Mouse (Mus musculus) intestine, embryonic 16.5 days (tissue): Measurements from ENCODE around the gene Atp1a1. TPM values are rescaled to one million over a fixed set of nuclear protein-coding genes. Genes with fewer than 3 reads are reported as not detected.

Source experiments
- ATAC-seq: fragments of 200-750 bp; cut with Nextera tagmentation; 2 replicates; pipeline ENCODE4 v1.8.0; 2017; ENCODE audit warnings: moderate TSS enrichment, moderate library complexity
- H3K27ac ChIP-seq: fragments of 300-500 bp; sonication (generic); 2 replicates; pipeline ENCODE4 v1.5.1; 2014; ENCODE audit warnings: mild to moderate bottlenecking, low read length
- H3K27me3 ChIP-seq: fragments of 300-500 bp; sonication (generic); replicated peaks from 2 replicates; pipeline ENCODE4 v1.6.1; 2014; ENCODE audit warnings: low read length, control low read depth, mixed read lengths; ENCODE audit not compliant: control insufficient read depth, insufficient read depth
- H3K36me3 ChIP-seq: fragments of 300-500 bp; sonication (generic); 2 replicates; pipeline ENCODE4 v1.6.1; 2014; ENCODE audit warnings: low read length, control low read depth; ENCODE audit not compliant: control insufficient read depth, insufficient read depth
- H3K4me1 ChIP-seq: fragments of 300-500 bp; sonication (generic); 2 replicates; pipeline ENCODE4 v1.6.1; 2014; ENCODE audit warnings: low read length, control low read depth, mixed read lengths; ENCODE audit not compliant: control insufficient read depth, insufficient read depth
- H3K4me2 ChIP-seq: fragments of 300-500 bp; sonication (generic); 2 replicates; pipeline ENCODE4 v1.6.1; 2014; ENCODE audit warnings: low read depth, low read length, control low read depth
- H3K4me3 ChIP-seq: fragments of 300-500 bp; sonication (generic); 2 replicates; pipeline ENCODE4 v1.5.1; 2014; ENCODE audit warnings: mild to moderate bottlenecking, low read length
- H3K9ac ChIP-seq: fragments of 300-500 bp; sonication (generic); 2 replicates; pipeline ENCODE4 v1.6.1; 2014; ENCODE audit warnings: low read depth, low read length
- H3K9me3 ChIP-seq: fragments of 300-500 bp; sonication (generic); 2 replicates; pipeline ENCODE4 v1.6.1; 2016; ENCODE audit warnings: low read length, control low read depth; ENCODE audit not compliant: control insufficient read depth
- WGBS: fragments of 180-500 bp; shearing (Covaris S2); extraction: QIAGEN DNeasy Blood & Tissue Kit; methylation state at CpG from one replicate; pipeline ENCODE4 v1.1.7; 2014; 5-methylcytosine and 5-hydroxymethylcytosine counted together
- polyA plus RNA-seq: library from polyadenylated mRNA; unstranded; fragments of >200 nt; fragmentation: Nextera tagmentation; extraction: Ambion mirVana; gene quantifications from 2 replicates; pipeline ENCODE4 v1.2.1, GENCODE M21; 2015

The Atp1a1 gene
- polyA plus RNA-seq, 1 experiment from 2014 or later: 262 TPM

DNA sequence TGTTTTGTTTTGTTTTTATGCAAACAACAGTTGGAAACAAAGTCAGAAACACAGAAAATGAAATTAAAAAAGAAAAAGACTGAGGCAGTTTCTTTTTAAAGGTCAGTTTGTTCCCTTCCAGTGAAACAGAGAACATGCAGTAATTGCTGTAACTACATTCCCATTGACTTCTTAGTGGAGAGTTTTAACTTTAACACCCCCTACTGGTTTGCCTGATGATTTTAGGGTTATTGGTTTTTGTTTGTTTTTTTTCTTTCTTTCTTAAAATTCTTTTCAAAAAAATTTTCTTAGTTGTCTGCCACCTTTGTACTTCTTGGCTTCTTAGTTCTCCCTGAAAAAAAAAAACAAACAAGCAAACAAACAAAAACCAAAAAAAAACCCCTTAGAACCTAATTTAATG is 12.5 kb upstream of the Atp1a1 start:
- Histone ChIP-seq H3K9me3 (no peaks in the 10 kb centered on the region), H3K27me3 (no peaks in the 10 kb centered on the region), H3K9ac (no peak overlapping the region), H3K36me3 (no peaks in the 10 kb centered on the region), H3K4me3 (no peak overlapping the region), H3K27ac (no peak overlapping the region), H3K4me2 (no peak overlapping the region), H3K4me1 (0 out of 2 replicates have a peak, but pooled peaks cover 5% of the 10 kb centered on the region)
- ATAC-seq: no peak

DNA sequence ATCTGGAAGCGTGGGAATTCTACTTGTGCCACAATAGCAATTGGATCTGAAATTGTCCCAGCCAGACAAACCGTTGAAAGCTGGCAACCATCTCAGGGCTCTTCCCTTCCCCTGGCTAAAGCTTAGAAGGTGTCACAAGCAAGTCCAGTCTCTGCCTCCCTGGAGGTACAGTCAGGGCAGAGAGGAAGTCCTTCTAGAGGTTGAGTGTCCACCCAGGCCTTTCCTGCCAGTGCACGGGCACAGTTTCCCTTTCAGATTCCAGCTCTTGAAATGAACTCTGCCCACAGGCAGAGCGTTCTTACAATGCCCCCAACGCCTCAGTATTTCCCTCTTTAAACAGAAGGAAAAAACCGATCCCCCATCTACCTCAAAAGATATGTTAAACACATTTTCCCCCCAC is 11.4 kb upstream of the Atp1a1 start:
- H3K4me1 ChIP-seq: 0 out of 2 replicates have a peak, but pooled peaks cover 5% of the 10 kb centered on the region
- H3K4me2 ChIP-seq: no peak overlapping the region
- H3K36me3 ChIP-seq: no peaks in the 10 kb centered on the region
- 86% methylated on average over 6 of the region's 6 CpGs for WGBS
- no peak overlapping the region for H3K27ac ChIP-seq
- ATAC-seq: no peak
- H3K4me3 ChIP-seq: no peak overlapping the region
- no peaks in the 10 kb centered on the region for H3K27me3 ChIP-seq
- H3K9ac ChIP-seq: no peak overlapping the region
- H3K9me3 ChIP-seq: no peaks in the 10 kb centered on the region

DNA sequence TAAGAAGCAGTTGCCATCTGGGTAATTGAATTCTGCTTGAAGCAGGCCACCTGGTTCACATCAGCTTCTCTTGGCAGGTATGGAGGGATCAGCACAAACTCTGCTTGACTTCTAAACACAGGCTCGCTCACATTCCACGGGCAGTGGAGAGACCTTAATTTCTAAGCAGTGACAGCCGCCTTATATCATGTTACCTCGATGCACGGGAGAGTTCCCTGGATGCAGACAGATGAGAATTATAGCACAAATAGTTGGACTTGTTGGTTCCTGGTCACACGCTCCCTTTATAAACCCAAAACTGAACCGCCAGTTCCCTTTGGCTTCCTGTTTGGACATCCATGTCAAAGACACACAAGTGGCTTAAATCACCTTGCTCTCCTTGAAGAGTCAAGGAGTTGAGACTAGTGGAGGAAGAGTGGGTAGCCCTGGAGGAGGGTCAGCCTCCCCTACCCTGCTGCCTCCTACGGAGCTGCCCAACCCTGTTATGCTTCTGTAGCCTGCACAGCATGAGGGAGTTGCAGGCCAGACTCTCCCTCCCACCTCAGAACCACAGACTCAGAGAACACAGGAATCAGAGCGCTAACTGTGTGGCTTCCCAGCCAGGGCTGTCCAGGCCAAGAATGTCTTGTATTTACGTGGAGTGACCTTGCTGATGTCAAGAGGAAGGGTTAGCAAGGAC is 7.5 kb upstream of the Atp1a1 start:
- WGBS: 45% methylated on average over 10 of the region's 10 CpGs
- H3K4me2 ChIP-seq: no peak overlapping the region
- H3K9ac ChIP-seq: no peak overlapping the region
- no peaks in the 10 kb centered on the region for H3K36me3 ChIP-seq
- H3K27me3 ChIP-seq: no peaks in the 10 kb centered on the region
- H3K4me1 ChIP-seq: 0 out of 2 replicates have a peak, but pooled peaks cover 5% of the 10 kb centered on the region
- H3K4me3 ChIP-seq: no peak overlapping the region
- no peaks in the 10 kb centered on the region for H3K9me3 ChIP-seq
- peak; percentile 72 for ATAC-seq
- H3K27ac ChIP-seq: peak overlapping the region; percentile 11; the same call in 1 of the 2 replicates

DNA sequence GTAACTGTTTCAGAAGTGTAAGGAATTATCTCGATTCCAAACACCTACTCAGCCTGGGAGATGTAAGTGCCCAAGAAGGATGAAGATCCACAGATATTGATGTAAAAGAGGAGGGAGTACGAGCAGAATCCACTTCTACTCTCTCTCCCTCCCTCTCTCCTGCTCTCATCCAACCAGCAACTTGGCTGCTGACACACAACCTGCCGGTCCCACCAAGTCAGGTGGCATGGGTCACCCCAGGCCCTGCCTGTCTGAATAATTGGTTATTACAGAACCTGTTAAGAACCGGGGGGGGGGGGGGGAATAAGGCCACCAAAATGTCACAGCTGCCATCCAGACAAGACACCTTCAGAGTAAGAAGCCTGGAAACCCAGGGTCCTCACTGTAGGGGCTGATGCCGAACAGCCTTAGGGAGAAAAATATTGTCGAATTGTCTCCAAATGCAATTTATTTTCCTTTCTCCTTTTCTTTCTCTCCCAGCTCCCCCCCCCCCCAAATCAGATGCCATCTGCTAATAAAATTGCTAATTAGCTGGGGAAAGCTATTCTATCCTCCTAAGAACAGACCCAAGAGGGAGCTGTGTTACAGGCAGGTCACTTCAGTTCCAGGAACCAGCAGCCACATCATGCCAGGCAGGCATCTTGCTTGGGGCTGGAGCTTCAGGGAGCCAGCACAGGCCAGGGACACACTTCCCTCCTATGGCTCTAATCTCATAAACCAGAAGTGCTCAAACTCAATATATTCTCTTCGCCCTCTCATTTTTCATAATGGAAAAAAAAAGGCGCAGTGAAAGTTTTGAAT is 6.7 kb upstream of the Atp1a1 start:
- 0 out of 2 replicates have a peak, but pooled peaks cover 5% of the 10 kb centered on the region for H3K4me1 ChIP-seq
- no peaks in the 10 kb centered on the region for H3K36me3 ChIP-seq
- 58% methylated on average over 8 of the region's 8 CpGs for WGBS
- no peaks in the 10 kb centered on the region for H3K27me3 ChIP-seq
- no peak overlapping the region for H3K4me3 ChIP-seq
- ATAC-seq: peak; percentile 41; the same call in 1 of the 2 replicates
- H3K9me3 ChIP-seq: no peaks in the 10 kb centered on the region
- no peak overlapping the region for H3K9ac ChIP-seq
- H3K4me2 ChIP-seq: no peak overlapping the region
- no peak overlapping the region for H3K27ac ChIP-seq

DNA sequence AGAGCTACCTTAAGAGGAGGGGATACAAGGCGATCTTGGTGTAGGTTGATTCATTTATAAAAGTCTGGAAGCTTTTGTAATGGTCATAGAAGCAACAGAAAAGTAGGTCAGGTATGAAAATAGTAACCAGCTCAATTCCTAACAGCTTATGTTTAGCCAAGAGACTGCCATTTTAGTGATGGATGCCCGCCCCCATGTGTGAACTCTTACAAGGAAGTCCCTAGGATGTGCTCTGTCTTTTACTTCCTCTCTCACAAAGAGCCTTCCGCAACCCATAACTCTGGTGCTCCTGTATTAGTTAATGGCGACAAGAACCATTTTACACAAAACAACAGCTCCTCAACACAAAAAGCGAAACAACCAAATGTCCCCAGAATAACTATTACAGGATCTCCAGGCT is 4.8 kb upstream of the Atp1a1 start:
- Histone ChIP-seq H3K9me3 (no peaks in the 10 kb centered on the region), H3K36me3 (no peaks in the 10 kb centered on the region), H3K27me3 (no peaks in the 10 kb centered on the region), H3K4me1 (0 out of 2 replicates have a peak, but pooled peaks cover 9% of the 10 kb centered on the region), H3K4me3 (no peak overlapping the region), H3K27ac (no peak overlapping the region), H3K9ac (no peak overlapping the region), H3K4me2 (no peak overlapping the region)
- 84% methylated on average over 5 of the region's 5 CpGs for WGBS
- no peak for ATAC-seq

DNA sequence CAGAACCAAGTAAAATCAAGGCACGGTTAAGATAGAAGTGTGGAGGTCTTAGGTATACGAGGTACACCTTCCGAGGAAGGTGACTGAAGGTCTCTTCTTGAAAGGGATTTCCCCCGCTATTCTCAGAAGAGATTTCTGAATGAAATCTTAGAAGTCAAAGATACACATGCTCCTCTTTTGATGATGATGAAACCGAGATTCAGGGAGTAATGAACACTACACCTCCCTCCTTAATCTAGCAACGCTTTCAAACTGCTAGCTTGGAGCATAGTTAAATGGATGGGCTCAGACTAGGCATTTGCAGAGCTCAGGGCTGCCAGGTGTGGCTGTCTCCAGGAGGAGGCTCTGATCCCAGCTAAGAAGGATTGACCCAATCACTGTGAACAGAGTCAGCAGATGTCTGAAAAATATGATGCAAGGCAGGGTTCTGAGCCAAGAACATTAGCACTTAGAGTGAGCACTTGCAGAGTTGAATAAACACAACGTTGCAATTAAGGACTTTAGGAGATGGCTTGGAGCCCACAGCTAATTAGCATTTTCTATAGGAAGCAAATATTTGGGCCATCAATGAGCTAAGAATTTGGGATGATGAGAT is 2.5 kb upstream of the Atp1a1 start:
- ATAC-seq: no peak
- no peaks in the 10 kb centered on the region for H3K36me3 ChIP-seq
- no peaks in the 10 kb centered on the region for H3K27me3 ChIP-seq

DNA sequence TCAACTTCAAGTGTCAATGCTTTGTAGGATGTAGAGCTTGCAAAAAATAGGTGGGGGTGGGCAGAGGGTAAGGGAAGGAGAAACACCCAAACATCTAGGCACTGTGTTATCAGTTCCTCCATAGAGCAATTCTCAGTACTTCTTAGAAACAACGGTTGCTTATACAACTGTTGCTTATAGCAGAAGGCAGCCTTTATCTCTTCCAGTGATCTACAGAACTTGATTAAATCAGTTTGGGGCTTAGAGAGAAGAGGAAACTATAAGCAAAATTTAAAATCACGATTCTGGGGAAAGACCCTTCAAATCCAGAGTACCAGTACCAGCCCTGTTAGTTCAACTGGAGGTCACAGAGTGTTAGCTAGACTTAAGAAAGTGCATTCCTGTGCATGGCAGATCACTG is 1.2 kb upstream of the Atp1a1 start:
- Histone ChIP-seq H3K4me3 (no peak overlapping the region), H3K27ac (no peak overlapping the region), H3K27me3 (no peaks in the 10 kb centered on the region), H3K9me3 (no peaks in the 10 kb centered on the region), H3K4me1 (peaks cover 20% of the 10 kb centered on the region), H3K9ac (no peak overlapping the region), H3K36me3 (no peaks in the 10 kb centered on the region), H3K4me2 (no peak overlapping the region)
- 30% methylated on average over 2 of the region's 2 CpGs for WGBS
- ATAC-seq: no peak

More for the DNA sequence above, 2.5 kb upstream of the Atp1a1 start:
- no peaks in the 10 kb centered on the region for H3K9me3 ChIP-seq
- H3K4me3 ChIP-seq: no peak overlapping the region
- 0 out of 2 replicates have a peak, but pooled peaks cover 9% of the 10 kb centered on the region for H3K4me1 ChIP-seq
- WGBS: 73% methylated on average over 7 of the region's 7 CpGs
- no peak overlapping the region for H3K27ac ChIP-seq
- H3K9ac ChIP-seq: no peak overlapping the region
- no peak overlapping the region for H3K4me2 ChIP-seq

DNA sequence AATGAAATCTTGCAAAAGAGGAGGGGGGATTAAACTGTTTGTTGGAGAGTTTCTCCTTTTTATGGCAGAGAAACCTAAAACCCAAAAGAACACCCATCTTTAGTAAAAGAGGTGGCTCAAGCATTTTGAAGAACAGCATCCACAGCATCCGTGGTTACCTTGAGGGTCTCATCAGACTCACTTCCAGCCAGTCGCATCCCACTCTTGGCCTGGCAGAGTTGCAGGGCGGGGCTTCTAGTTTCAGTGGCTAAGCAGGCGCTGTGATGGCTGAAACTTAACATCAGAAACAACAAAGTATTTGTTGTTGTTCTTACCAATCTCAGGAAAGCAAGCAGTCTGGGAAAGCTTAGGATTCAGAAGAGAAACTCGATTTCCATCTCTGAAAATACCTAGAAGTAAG is 807 bp upstream of the Atp1a1 start:
- peak overlapping the region; percentile 88 for H3K4me2 ChIP-seq
- H3K4me3 ChIP-seq: peak overlapping the region; percentile 82
- H3K9ac ChIP-seq: no peak overlapping the region
- H3K27me3 ChIP-seq: no peaks in the 10 kb centered on the region
- H3K9me3 ChIP-seq: no peaks in the 10 kb centered on the region
- H3K4me1 ChIP-seq: peaks cover 25% of the 10 kb centered on the region
- WGBS: 32% methylated on average over 5 of the region's 5 CpGs
- H3K36me3 ChIP-seq: no peaks in the 10 kb centered on the region
- no peak overlapping the region for H3K27ac ChIP-seq
- no peak for ATAC-seq
